Mouse (Mus musculus): ENCODE measurements around the gene Zkscan6. TPM values are rescaled to one million over a fixed set of nuclear protein-coding genes. Genes with fewer than 3 reads are reported as not detected.
A peak's percentile ranks its signal among the peaks of the same experiment; 100 is the strongest.

The Zkscan6 gene
- polyA plus RNA-seq (2015; fragmentation: Nextera tagmentation; extraction: Ambion mirVana): 5.2 and 5.7 TPM in 2 replicates

DNA sequence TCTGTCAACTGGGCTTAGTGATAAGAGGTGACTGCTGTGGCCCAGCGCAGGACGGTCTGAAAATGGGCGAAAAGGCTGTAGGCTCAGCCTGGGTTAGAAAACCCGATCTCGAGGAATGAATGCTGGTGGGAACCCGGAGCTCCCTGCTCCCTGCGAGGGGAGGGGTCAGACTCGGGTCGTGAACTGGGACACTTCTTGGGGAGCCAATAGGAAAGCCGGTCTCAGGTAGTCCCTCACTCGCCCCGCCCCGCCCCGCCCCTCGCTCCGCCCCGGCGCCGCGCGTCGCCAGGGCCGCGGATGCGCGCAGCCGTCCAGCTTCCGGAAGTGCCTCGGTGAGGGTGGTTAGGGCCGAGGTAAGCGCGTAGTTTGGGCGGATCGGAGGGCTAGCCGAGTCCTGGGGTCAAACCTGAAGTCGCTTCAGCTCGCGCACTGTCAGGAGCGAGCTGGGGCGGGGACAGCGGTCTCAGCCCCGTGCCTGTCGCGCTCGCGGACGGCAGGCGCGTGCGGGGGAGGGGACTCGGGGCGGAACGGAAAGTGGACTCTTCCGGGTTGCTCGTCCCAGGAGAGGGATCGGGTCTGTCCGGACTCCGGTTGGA is at the start of gene Zkscan6:
Gene Zkscan6 (plus strand): TSS at position 267 of the 596 bp plus-strand sequence.
- peak within 1 kb of the TSS; percentile 83 for H3K9ac ChIP-seq (ENCODE audit: low read depth, low read length)
- peak within 1 kb of the TSS; percentile 97 for H3K27ac ChIP-seq (ENCODE audit: low read length)
- H3K36me3 ChIP-seq (ENCODE audit: control insufficient read depth, insufficient read depth): no peaks in the 10 kb centered on the region
- H3K4me1 ChIP-seq (ENCODE audit: control insufficient read depth, low read depth, low read length): peaks cover 11% of the 10 kb centered on the region
- WGBS (ENCODE audit: insufficient replicate concordance): under 1% methylated on average over 58 of the region's 58 CpGs
- H3K4me3 ChIP-seq (ENCODE audit: low read depth, low read length): peak within 1 kb of the TSS; percentile 89
- ATAC-seq (ENCODE audit: low read depth): peak; percentile 98
- H3K4me2 ChIP-seq (ENCODE audit: low read depth, low read length): peak within 1 kb of the TSS; percentile 94
- H3K27me3 ChIP-seq (ENCODE audit: control insufficient read depth, insufficient read depth, low read depth, low read length): no peaks in the 10 kb centered on the region
- H3K9me3 ChIP-seq (replicated peaks; ENCODE audit: control insufficient read depth, low read length): no peaks in the 10 kb centered on the region

DNA sequence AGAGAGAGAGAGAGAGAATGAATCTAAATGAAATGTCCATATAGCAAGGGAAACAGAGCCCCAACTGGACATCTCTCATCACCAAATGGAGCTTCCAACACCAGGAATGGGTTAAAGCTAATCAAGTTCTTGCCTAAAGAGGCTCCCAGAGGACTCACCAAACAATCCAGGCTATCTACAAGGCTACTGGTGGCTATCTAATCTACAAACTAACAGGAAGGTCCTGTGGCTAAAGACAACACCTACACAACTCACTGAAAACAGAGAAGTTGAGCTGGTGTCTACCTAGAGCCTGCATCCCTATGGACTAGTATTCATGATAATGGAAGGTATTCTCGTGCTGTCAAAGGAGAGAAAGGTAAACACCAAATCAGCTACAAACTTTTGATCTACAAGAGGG is 47.6 kb upstream of the Zkscan6 start:
- no peaks in the 10 kb centered on the region for H3K27me3 ChIP-seq (ENCODE audit: control insufficient read depth, insufficient read depth, low read depth, low read length)
- H3K4me1 ChIP-seq (ENCODE audit: control insufficient read depth, low read depth, low read length): peaks cover 4% of the 10 kb centered on the region
- H3K4me3 ChIP-seq (ENCODE audit: low read depth, low read length): no peak overlapping the region
- H3K9me3 ChIP-seq (replicated peaks; ENCODE audit: control insufficient read depth, low read length): no peaks in the 10 kb centered on the region
- ATAC-seq (ENCODE audit: low read depth): no peak
- no peak overlapping the region for H3K27ac ChIP-seq (ENCODE audit: low read length)
- H3K9ac ChIP-seq (ENCODE audit: low read depth, low read length): no peak overlapping the region
- WGBS (ENCODE audit: insufficient replicate concordance): 46% methylated on average over 1 of the region's 1 CpGs
- H3K4me2 ChIP-seq (ENCODE audit: low read depth, low read length): no peak overlapping the region
- H3K36me3 ChIP-seq (ENCODE audit: control insufficient read depth, insufficient read depth): no peaks in the 10 kb centered on the region; the same call in 1 of the 2 replicates

DNA sequence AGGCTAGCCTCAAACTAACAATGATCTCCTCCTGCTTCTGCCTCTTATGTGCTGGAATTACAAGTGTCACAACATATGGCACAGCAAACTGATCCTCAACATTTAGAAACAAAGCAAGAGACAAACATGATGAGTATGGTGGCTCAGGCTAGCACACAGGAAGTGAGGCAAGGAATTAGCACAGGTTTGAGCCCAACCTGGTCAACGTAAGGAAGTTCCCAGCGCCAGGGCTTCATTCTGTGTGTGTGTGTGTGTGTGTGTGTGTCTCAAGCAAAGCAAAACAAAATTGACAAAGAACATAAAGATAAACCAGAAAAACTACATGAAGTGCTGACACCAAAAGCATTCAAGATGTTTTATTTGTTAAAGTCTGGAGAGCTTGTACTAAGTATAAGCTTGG is 46.1 kb upstream of the Zkscan6 start:
- Histone ChIP-seq H3K4me3 (ENCODE audit: low read depth, low read length) (no peak overlapping the region), H3K4me2 (ENCODE audit: low read depth, low read length) (no peak overlapping the region), H3K36me3 (ENCODE audit: control insufficient read depth, insufficient read depth) (no peaks in the 10 kb centered on the region; the same call in 1 of the 2 replicates), H3K27me3 (ENCODE audit: control insufficient read depth, insufficient read depth, low read depth, low read length) (no peaks in the 10 kb centered on the region), H3K9me3 (replicated peaks; ENCODE audit: control insufficient read depth, low read length) (no peaks in the 10 kb centered on the region), H3K27ac (ENCODE audit: low read length) (no peak overlapping the region), H3K9ac (ENCODE audit: low read depth, low read length) (no peak overlapping the region), H3K4me1 (ENCODE audit: control insufficient read depth, low read depth, low read length) (peaks cover 4% of the 10 kb centered on the region)
- no peak for ATAC-seq (ENCODE audit: low read depth)
- WGBS (ENCODE audit: insufficient replicate concordance): 79% methylated on average over 2 of the region's 2 CpGs

DNA sequence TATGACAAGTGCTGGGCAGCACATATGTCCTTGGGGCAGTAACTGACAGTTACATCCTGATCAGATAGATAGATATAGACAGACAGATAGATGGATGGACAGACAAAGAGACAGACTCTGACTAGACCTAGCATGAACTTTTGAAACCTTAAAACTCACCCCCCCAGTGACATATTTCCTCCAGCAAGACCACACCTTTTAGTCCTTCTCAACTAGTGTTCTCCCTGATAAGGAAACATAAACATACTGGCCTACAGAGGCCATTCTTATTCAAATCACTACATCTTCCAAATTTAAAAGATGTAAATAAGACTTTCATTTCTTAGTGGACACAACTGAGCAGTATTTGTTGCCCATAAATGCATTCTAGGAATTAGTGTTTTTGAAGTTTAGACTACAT is 38.5 kb upstream of the Zkscan6 start:
- no peak overlapping the region for H3K27ac ChIP-seq (ENCODE audit: low read length)
- no peaks in the 10 kb centered on the region for H3K9me3 ChIP-seq (replicated peaks; ENCODE audit: control insufficient read depth, low read length)
- H3K27me3 ChIP-seq (ENCODE audit: control insufficient read depth, insufficient read depth, low read depth, low read length): no peaks in the 10 kb centered on the region
- ATAC-seq (ENCODE audit: low read depth): no peak
- no peak overlapping the region for H3K4me3 ChIP-seq (ENCODE audit: low read depth, low read length)
- no peak overlapping the region for H3K4me2 ChIP-seq (ENCODE audit: low read depth, low read length)
- H3K4me1 ChIP-seq (ENCODE audit: control insufficient read depth, low read depth, low read length): peaks cover 26% of the 10 kb centered on the region
- no peak overlapping the region for H3K9ac ChIP-seq (ENCODE audit: low read depth, low read length)
- no peaks in the 10 kb centered on the region for H3K36me3 ChIP-seq (ENCODE audit: control insufficient read depth, insufficient read depth)

DNA sequence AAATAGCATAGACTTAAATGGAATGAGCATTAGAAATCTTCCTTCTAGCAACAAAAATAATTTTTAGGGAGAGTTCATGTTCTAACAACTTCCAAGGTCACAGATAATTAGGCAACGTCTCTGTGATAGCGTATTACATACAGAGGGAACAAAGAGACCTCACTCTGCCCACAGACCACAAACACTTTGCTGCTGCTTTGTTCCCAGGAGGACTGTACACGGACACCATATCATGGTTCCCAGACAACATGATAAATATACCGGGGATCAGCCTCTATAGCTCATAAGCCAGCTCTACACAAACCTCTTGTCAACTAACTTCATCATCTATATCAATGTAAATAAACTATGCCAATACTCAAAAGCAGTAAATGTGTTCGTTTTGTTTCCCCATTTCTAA is 37.0 kb upstream of the Zkscan6 start:
- Histone ChIP-seq H3K4me2 (ENCODE audit: low read depth, low read length) (no peak overlapping the region), H3K4me3 (ENCODE audit: low read depth, low read length) (no peak overlapping the region), H3K9me3 (replicated peaks; ENCODE audit: control insufficient read depth, low read length) (no peaks in the 10 kb centered on the region), H3K4me1 (ENCODE audit: control insufficient read depth, low read depth, low read length) (peaks cover 35% of the 10 kb centered on the region), H3K36me3 (ENCODE audit: control insufficient read depth, insufficient read depth) (no peaks in the 10 kb centered on the region), H3K9ac (ENCODE audit: low read depth, low read length) (no peak overlapping the region), H3K27ac (ENCODE audit: low read length) (no peak overlapping the region), H3K27me3 (ENCODE audit: control insufficient read depth, insufficient read depth, low read depth, low read length) (no peaks in the 10 kb centered on the region)
- WGBS (ENCODE audit: insufficient replicate concordance): 23% methylated on average over 5 of the region's 5 CpGs
- ATAC-seq (ENCODE audit: low read depth): no peak

DNA sequence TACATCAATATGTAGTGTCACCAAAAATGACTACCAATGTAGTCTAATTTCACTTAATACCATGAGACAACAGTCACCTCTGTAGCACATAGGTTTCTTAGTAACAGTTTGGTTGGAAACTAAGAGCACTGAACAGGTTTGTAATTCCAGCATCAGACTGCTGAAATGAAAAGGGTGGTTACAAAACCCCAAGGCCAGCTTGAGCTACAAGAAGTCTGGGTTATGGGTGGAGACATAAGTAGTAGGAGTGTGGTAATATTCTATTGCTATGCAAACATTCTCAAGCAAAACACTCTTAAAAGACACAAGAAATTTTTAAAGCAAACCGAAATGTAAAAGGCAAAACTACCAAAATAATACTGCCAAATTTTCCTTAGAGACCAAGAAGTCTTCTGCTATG is 35.4 kb upstream of the Zkscan6 start:
- no peaks in the 10 kb centered on the region for H3K9me3 ChIP-seq (replicated peaks; ENCODE audit: control insufficient read depth, low read length)
- no peak overlapping the region for H3K27ac ChIP-seq (ENCODE audit: low read length)
- ATAC-seq (ENCODE audit: low read depth): no peak
- no peaks in the 10 kb centered on the region for H3K27me3 ChIP-seq (ENCODE audit: control insufficient read depth, insufficient read depth, low read depth, low read length)
- H3K4me3 ChIP-seq (ENCODE audit: low read depth, low read length): no peak overlapping the region
- no peak overlapping the region for H3K4me2 ChIP-seq (ENCODE audit: low read depth, low read length)
- no peak overlapping the region for H3K9ac ChIP-seq (ENCODE audit: low read depth, low read length)
- peaks cover 37% of the 10 kb centered on the region for H3K4me1 ChIP-seq (ENCODE audit: control insufficient read depth, low read depth, low read length)
- 75% methylated on average over 1 of the region's 1 CpGs for WGBS (ENCODE audit: insufficient replicate concordance)
- H3K36me3 ChIP-seq (ENCODE audit: control insufficient read depth, insufficient read depth): no peaks in the 10 kb centered on the region

- Histone ChIP-seq H3K9me3 (replicated peaks; ENCODE audit: control insufficient read depth, low read length) (no peaks in the 10 kb centered on the region), H3K27me3 (ENCODE audit: control insufficient read depth, insufficient read depth, low read depth, low read length) (no peaks in the 10 kb centered on the region), H3K4me2 (ENCODE audit: low read depth, low read length) (peak overlapping the region; percentile 67), H3K4me1 (ENCODE audit: control insufficient read depth, low read depth, low read length) (peaks cover 39% of the 10 kb centered on the region), H3K27ac (ENCODE audit: low read length) (peak overlapping the region; percentile 86), H3K9ac (ENCODE audit: low read depth, low read length) (peak overlapping the region; percentile 43), H3K36me3 (ENCODE audit: control insufficient read depth, insufficient read depth) (no peaks in the 10 kb centered on the region), H3K4me3 (ENCODE audit: low read depth, low read length) (peak overlapping the region; percentile 36)
- peak; percentile 88 for ATAC-seq (ENCODE audit: low read depth)
- WGBS (ENCODE audit: insufficient replicate concordance): 28% methylated on average over 2 of the region's 2 CpGs
Measured at GRCm38 (mm10) chr11:65773535-65773934, 33.4 kb upstream of the Zkscan6 start.

GRCm38 (mm10) chr11:65773946-65774656 is 32.9 kb upstream of the Zkscan6 start:
- Histone ChIP-seq H3K4me1 (ENCODE audit: control insufficient read depth, low read depth, low read length) (peaks cover 37% of the 10 kb centered on the region), H3K4me2 (ENCODE audit: low read depth, low read length) (peak overlapping the region; percentile 67), H3K4me3 (ENCODE audit: low read depth, low read length) (peak overlapping the region; percentile 36), H3K27ac (ENCODE audit: low read length) (peak overlapping the region; percentile 86), H3K9me3 (replicated peaks; ENCODE audit: control insufficient read depth, low read length) (no peaks in the 10 kb centered on the region), H3K9ac (ENCODE audit: low read depth, low read length) (peak overlapping the region; percentile 43), H3K36me3 (ENCODE audit: control insufficient read depth, insufficient read depth) (no peaks in the 10 kb centered on the region), H3K27me3 (ENCODE audit: control insufficient read depth, insufficient read depth, low read depth, low read length) (no peaks in the 10 kb centered on the region)
- ATAC-seq (ENCODE audit: low read depth): peak; percentile 84
- 36% methylated on average over 6 of the region's 6 CpGs for WGBS (ENCODE audit: insufficient replicate concordance)

GRCm38 (mm10) chr11:65776906-65777611 is 29.9 kb upstream of the Zkscan6 start:
- Histone ChIP-seq H3K4me1 (ENCODE audit: control insufficient read depth, low read depth, low read length) (peaks cover 26% of the 10 kb centered on the region), H3K4me2 (ENCODE audit: low read depth, low read length) (no peak overlapping the region), H3K36me3 (ENCODE audit: control insufficient read depth, insufficient read depth) (0 out of 2 replicates have a peak, but pooled peaks cover 3% of the 10 kb centered on the region), H3K27me3 (ENCODE audit: control insufficient read depth, insufficient read depth, low read depth, low read length) (no peaks in the 10 kb centered on the region), H3K9ac (ENCODE audit: low read depth, low read length) (no peak overlapping the region), H3K9me3 (replicated peaks; ENCODE audit: control insufficient read depth, low read length) (no peaks in the 10 kb centered on the region), H3K4me3 (ENCODE audit: low read depth, low read length) (no peak overlapping the region), H3K27ac (ENCODE audit: low read length) (0 out of 2 replicates have a peak overlapping the region, but pooled peaks have one; percentile 44)
- WGBS (ENCODE audit: insufficient replicate concordance): 27% methylated on average over 2 of the region's 2 CpGs
- no peak for ATAC-seq (ENCODE audit: low read depth)
